Mouse (Mus musculus) hindbrain, embryonic 15.5 days (tissue): ENCODE measurements around the gene Adgrg7. TPM values are rescaled to one million over a fixed set of nuclear protein-coding genes. Genes with fewer than 3 reads are reported as not detected.

Source experiments
- ATAC-seq: fragments of 200-750 bp; cut with Nextera tagmentation; 2 replicates; pipeline ENCODE4 v1.8.0; 2017; ENCODE audit warnings: low read depth, moderate number of reproducible peaks, moderate TSS enrichment; ENCODE audit not compliant: low FRiP score
- H3K27ac ChIP-seq: fragments of 300-500 bp; sonication (generic); replicated peaks from 2 replicates; pipeline ENCODE4 v1.5.1; 2015; ENCODE audit warnings: mild to moderate bottlenecking, inconsistent platforms
- H3K27me3 ChIP-seq: fragments of 300-500 bp; sonication (generic); 2 replicates; pipeline ENCODE4 v1.6.1; 2015; ENCODE audit warnings: control low read depth, inconsistent platforms
- H3K36me3 ChIP-seq: fragments of 300-500 bp; sonication (generic); 2 replicates; pipeline ENCODE4 v1.6.1; 2015; ENCODE audit warnings: control low read depth, inconsistent platforms
- H3K4me1 ChIP-seq: fragments of 300-500 bp; sonication (generic); replicated peaks from 2 replicates; pipeline ENCODE4 v1.6.1; 2015; ENCODE audit warnings: control low read depth, inconsistent platforms
- H3K4me2 ChIP-seq: fragments of 300-500 bp; sonication (generic); 2 replicates; pipeline ENCODE4 v1.6.1; 2015; ENCODE audit warnings: moderate library complexity, mild to moderate bottlenecking, inconsistent platforms
- H3K4me3 ChIP-seq: fragments of 300-500 bp; sonication (generic); 2 replicates; pipeline ENCODE4 v1.5.1; 2015; ENCODE audit warnings: mild to moderate bottlenecking, inconsistent platforms
- H3K9ac ChIP-seq: fragments of 300-500 bp; sonication (generic); 2 replicates; pipeline ENCODE4 v1.6.1; 2015; ENCODE audit warnings: inconsistent platforms
- H3K9me3 ChIP-seq: fragments of 300-500 bp; sonication (generic); 2 replicates; pipeline ENCODE4 v1.6.1; 2016; ENCODE audit warnings: control low read depth, inconsistent platforms
- WGBS: fragments of 180-500 bp; shearing (Covaris S2); methylation state at CpG from one replicate; pipeline ENCODE4 v1.1.7; 2015; 5-methylcytosine and 5-hydroxymethylcytosine counted together
- polyA plus RNA-seq: library from polyadenylated mRNA; unstranded; fragments of >200 nt; fragmentation: Nextera tagmentation; extraction: Ambion mirVana; gene quantifications from 2 replicates; pipeline ENCODE4 v1.2.1, GENCODE M21; 2015

Gene Adgrg7
- polyA plus RNA-seq, 1 experiment from 2014 or later = not detected

DNA sequence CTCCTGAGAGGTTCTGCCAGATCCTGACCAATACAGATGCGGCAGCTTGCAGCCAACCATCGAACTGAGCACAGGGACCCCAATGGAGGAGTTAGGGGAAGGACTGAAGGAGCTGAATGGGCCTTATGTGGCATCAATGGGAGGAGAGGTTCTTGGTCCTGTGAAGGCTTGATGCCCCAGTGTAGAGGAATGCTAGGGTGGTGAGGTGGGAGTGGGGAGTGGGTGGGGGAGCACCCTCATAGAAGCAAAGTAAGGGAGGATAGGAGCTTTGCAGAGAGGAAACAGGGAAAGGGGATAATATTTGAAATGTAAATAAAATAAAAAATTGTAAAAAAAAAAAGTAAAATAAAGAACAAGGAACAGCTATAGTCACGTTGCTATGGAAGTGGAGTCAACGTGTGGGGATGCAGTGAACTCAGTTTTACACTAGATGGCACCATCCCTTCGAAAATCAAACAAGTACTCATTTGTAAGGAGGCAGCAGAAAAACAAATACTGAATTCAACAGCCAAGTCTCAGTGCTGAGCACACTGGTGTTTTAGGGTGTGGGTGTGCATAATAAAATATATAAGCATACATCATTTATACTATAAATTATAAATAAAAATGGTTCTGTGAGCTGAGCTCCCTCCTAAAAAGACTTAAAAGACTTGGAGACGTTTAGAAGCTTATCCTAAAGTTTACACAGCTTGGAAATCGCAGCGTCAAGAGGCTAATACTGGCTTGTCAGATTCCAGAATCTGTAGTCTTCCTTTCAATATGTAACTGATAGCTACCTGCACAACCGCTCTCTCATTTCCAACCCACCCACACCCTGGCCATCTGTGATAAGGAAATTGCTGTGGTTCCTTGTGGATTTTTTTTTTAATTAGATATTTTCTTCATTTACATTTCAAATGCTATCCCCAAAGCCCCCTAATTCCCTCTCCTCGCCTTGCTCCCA, 24.2 kb downstream of the Adgrg7 start:
- H3K4me2 ChIP-seq = no peak overlapping the region
- H3K27me3 ChIP-seq = no peaks in the 10 kb centered on the region
- no peaks in the 10 kb centered on the region for H3K9me3 ChIP-seq
- WGBS = 50% methylated on average over 10 of the region's 10 CpGs
- H3K27ac ChIP-seq = no peak overlapping the region
- H3K4me1 ChIP-seq = no peaks in the 10 kb centered on the region
- no peaks in the 10 kb centered on the region for H3K36me3 ChIP-seq
- H3K9ac ChIP-seq = no peak overlapping the region
- H3K4me3 ChIP-seq = no peak overlapping the region
- peak; percentile 89 for ATAC-seq

DNA sequence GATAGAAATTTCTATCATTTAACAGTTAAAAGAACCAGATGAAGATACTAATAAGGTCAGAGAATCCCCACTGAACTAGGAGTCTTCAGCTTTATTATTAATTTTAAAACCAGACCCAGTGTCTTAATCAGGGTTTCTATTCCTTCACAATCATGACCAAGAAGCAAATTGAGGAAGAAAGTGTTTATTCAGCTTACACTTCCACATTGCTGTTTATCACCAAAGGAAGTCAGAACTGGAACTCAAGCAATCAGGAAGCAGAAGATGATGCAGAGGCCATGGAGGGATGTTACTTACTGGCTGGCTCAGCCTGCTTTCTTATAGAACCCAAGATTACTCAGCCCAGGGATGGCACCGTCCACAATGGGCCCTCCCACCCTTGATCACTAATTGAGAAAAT, 66.6 kb downstream of the Adgrg7 start:
- 34% methylated on average over 1 of the region's 1 CpGs for WGBS

DNA sequence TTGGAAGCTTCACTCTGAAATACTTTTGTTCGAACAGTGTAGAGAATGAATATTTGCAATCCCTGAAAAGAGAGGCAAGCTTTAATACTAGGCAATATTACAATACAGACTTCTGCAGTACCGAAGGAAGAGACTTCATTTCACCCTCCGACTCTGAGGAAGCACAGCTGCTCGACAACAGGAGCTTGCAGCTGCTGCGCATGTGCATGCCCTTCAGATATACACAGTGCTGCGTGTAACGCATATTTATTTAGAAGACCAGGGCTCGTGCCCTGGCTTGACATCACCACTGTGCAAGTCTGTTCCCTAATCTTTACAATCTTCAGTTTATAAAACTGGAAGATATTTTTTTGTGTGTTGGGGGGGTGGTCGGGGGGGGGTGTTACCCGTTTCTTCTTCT, 70.7 kb downstream of the Adgrg7 start:
- Histone ChIP-seq H3K27me3 (no peaks in the 10 kb centered on the region), H3K9ac (no peak overlapping the region), H3K9me3 (no peaks in the 10 kb centered on the region), H3K4me1 (no peaks in the 10 kb centered on the region), H3K36me3 (no peaks in the 10 kb centered on the region), H3K4me3 (no peak overlapping the region), H3K4me2 (no peak overlapping the region), H3K27ac (no peak overlapping the region)
- WGBS = 79% methylated on average over 10 of the region's 10 CpGs
- no peak for ATAC-seq

More for the DNA sequence above, 66.6 kb downstream of the Adgrg7 start:
- Histone ChIP-seq H3K27ac (no peak overlapping the region), H3K9ac (no peak overlapping the region), H3K4me3 (no peak overlapping the region), H3K4me1 (no peaks in the 10 kb centered on the region), H3K36me3 (no peaks in the 10 kb centered on the region), H3K4me2 (no peak overlapping the region), H3K27me3 (no peaks in the 10 kb centered on the region), H3K9me3 (no peaks in the 10 kb centered on the region)
- ATAC-seq = no peak

DNA sequence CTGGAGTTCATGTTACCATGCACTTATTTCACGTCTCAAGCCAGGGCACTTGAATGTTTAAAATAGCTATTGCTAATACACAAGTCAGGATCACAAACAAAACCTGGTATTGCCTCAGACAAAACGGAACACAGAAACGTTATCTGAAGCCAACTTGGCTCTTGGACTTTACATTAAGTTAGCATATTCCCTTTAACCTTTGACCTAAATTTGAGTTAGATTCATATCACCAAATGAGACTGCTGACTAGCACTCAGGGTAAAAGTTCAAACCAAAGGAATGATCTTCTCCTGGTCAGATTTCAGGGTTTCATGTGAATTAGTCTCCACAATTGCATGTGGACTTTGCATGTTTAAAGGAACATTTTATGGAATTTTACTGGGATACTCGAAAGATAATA, 73.3 kb downstream of the Adgrg7 start:
- ATAC-seq = no peak
- no peaks in the 10 kb centered on the region for H3K36me3 ChIP-seq
- no peak overlapping the region for H3K4me3 ChIP-seq
- no peak overlapping the region for H3K27ac ChIP-seq
- 75% methylated on average over 4 of the region's 4 CpGs for WGBS
- no peak overlapping the region for H3K4me2 ChIP-seq
- no peaks in the 10 kb centered on the region for H3K9me3 ChIP-seq
- peaks cover 6% of the 10 kb centered on the region for H3K4me1 ChIP-seq
- H3K9ac ChIP-seq = no peak overlapping the region
- H3K27me3 ChIP-seq = no peaks in the 10 kb centered on the region

DNA sequence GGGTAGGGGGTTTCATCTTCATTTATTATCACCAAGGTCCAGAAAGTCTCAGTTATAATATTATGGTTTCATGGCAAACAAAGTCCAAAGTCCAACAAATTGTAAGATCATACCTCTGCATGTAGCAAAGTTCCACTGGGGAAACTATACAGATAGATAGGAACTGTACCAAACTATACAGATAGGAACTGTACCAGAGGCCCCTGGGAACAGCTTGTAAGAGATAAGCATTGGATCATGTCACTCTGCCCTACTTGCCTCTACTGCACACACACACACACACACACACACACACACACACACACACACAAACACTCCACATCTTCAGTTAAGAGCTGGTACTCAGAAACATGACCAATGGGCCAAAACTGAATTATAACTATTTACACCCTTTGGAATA, 76.6 kb downstream of the Adgrg7 start:
- Histone ChIP-seq H3K36me3 (no peaks in the 10 kb centered on the region), H3K27me3 (no peaks in the 10 kb centered on the region), H3K27ac (no peak overlapping the region), H3K4me1 (peaks cover 26% of the 10 kb centered on the region), H3K4me2 (no peak overlapping the region), H3K4me3 (no peak overlapping the region), H3K9ac (no peak overlapping the region), H3K9me3 (no peaks in the 10 kb centered on the region)
- ATAC-seq = no peak

DNA sequence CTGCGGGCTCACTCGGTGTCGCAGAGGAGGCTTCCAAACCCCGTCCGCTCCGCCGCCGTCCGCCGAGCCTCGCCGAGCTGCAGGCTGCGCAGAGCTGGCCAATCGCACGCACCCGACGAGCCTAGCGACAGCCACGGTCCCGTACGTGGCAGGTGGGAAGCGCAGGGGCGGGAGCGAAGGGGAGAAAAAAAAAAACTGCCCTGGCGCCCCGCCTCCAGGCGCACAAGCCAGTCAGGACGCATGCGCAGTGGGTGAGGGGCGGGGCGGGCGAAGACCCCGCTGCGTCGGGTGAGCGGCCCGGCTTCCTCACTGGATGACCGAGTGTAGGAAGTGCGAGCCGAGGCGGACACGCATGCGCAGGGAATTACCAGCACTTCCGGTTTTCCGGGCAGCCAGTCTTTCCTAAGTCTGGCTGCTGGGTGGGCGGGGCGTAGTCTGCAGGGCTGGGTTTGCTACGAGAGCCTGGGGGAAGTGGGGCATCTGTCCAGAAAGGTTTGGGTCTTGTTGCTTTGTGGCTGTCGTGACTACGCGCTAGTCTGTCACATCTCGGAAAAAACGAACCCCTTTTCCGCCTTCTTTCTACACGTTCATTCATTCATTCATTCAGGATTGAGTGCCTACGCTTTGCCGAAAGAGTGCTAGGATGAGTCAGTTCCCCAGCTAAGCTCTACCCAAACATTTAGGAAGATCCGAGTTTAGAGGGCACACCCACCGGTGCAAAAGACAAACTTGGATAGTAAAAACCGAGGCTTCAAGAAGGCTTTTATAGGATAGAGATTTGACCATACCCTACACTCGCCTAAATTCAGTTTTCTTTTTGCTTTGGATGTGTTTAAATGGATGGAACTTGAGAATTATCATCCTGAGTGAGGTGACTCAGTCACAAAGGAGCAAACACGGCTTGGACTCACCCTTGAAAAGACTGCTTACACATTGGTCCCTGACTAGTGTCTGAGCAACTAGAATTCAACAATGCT, 78.1 kb downstream of the Adgrg7 start, which contains the start of gene Tfg:
Gene Tfg, minus strand, starts transcription at position 227 of the 977 bp plus-strand sequence.
- H3K27me3 ChIP-seq = no peaks in the 10 kb centered on the region
- H3K4me1 ChIP-seq = peaks cover 26% of the 10 kb centered on the region
- H3K27ac ChIP-seq = peak within 1 kb of the TSS; percentile 98
- peak within 1 kb of the TSS; percentile 85 for H3K4me3 ChIP-seq
- H3K36me3 ChIP-seq = peaks cover 1% of the 10 kb centered on the region; the same call in 1 of the 2 replicates
- H3K9ac ChIP-seq = peak within 1 kb of the TSS; percentile 80
- H3K9me3 ChIP-seq = no peaks in the 10 kb centered on the region
- under 1% methylated on average over 61 of the region's 62 CpGs for WGBS
- peak within 1 kb of the TSS; percentile 80 for H3K4me2 ChIP-seq
- ATAC-seq = peak; percentile 99

DNA sequence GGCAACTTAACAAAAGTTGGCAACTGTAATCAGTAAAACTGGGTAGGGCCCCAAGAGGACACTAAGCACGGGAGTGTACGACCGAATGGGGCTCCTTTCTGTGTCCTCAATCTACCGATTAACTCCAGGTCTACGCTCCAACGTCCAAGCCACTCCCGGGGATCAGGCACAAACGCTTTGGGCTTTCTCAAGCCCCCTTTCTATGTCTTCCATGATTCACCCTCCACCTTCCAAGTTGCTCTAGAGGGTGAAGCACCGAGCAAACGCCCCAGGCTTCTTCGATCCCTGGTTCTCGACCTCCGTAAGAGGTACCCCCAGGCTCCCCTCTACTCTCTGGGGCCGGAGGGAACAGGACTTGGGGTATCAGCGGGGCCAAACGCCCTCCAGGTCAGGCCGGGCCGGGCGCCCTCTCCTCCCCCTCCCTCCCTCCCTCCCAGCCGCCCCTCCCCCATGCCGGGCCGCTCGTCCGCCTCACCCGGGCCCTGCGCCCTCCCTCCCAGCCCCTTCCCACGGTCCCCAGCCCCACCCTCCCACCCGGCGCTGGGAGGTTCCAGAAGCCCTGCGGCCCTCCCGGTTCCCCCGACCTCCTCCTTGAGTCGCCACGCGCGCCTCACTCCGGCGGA, 79.0 kb downstream of the Adgrg7 start:
- peak overlapping the region; percentile 98 for H3K27ac ChIP-seq
- peaks cover 26% of the 10 kb centered on the region for H3K4me1 ChIP-seq
- no peaks in the 10 kb centered on the region for H3K9me3 ChIP-seq
- ATAC-seq = peak; percentile 76
- WGBS = under 1% methylated on average over 35 of the region's 38 CpGs
- H3K9ac ChIP-seq = peak overlapping the region; percentile 80
- no peaks in the 10 kb centered on the region for H3K27me3 ChIP-seq
- peak overlapping the region; percentile 80 for H3K4me2 ChIP-seq
- peaks cover 8% of the 10 kb centered on the region for H3K36me3 ChIP-seq
- H3K4me3 ChIP-seq = peak overlapping the region; percentile 85

DNA sequence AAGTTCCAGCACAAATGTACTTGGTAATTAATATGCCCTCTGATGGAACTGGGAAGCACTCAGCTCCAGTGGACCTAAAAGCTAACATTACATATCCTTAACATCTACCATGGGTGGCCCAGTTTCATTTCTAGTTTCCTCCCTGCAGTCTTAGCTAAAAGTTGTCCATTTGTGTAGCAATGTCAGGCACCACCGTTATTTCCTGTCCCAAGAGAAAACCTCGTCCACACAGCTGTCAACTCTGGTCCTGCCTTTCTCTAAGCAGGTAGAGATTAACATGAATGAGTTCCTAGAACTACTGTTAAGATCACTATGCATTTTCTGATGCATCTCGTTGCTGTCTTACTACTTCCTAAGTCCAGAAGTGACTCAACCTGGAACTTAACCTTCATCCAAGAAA, 80.0 kb downstream of the Adgrg7 start:
- peaks cover 26% of the 10 kb centered on the region for H3K4me1 ChIP-seq
- H3K36me3 ChIP-seq = peaks cover 18% of the 10 kb centered on the region
- peak overlapping the region; percentile 80 for H3K4me2 ChIP-seq
- peak overlapping the region; percentile 85; the same call in 1 of the 2 replicates for H3K4me3 ChIP-seq
- no peak overlapping the region for H3K27ac ChIP-seq
- 79% methylated on average over 3 of the region's 3 CpGs for WGBS
- H3K9me3 ChIP-seq = no peaks in the 10 kb centered on the region
- no peaks in the 10 kb centered on the region for H3K27me3 ChIP-seq
- ATAC-seq = no peak
- H3K9ac ChIP-seq = no peak overlapping the region

DNA sequence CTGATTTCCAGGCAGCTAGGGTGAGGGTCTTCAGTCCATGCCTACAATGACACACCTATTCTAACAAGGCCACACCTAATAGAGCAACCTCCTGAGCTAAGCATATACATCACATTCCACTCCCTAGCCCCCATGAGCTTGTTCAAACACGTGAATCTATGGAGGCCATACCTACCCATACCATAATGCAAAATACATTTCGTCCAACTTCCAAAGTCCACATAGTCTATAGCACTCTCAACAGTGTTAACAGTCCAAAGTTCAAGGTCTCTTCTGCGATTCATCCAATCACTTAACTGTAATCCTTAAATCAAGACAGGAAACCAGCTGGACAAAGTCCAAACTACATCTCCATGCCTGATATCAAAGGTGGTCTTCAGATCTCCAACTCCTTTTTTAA, 85.6 kb downstream of the Adgrg7 start:
- Histone ChIP-seq H3K4me1 (0 out of 2 replicates have a peak, but pooled peaks cover 5% of the 10 kb centered on the region), H3K4me3 (no peak overlapping the region), H3K36me3 (peaks cover 45% of the 10 kb centered on the region), H3K9me3 (no peaks in the 10 kb centered on the region), H3K9ac (no peak overlapping the region), H3K27ac (no peak overlapping the region), H3K27me3 (no peaks in the 10 kb centered on the region), H3K4me2 (no peak overlapping the region)
- 95% methylated on average over 3 of the region's 3 CpGs for WGBS
- no peak for ATAC-seq

DNA sequence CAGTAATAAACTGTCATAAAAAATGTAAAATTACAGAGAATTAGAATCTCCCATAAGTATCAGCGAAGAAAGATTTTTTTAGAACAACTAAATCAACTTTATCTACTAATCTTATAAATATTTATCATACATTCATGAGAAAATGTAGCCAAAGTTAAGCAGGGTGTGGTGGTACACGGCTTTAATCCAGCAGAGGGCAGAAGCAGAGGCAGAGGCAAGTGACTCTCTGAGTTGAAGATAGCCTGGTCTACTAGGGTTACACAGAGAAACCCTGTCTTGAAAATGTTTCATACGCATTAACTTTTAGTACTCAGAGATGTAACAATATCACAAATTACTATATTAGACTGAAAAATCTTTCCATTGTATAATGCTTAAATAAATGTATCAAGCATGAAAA, 89.9 kb downstream of the Adgrg7 start:
- Histone ChIP-seq H3K9ac (no peak overlapping the region), H3K4me1 (no peaks in the 10 kb centered on the region), H3K27ac (no peak overlapping the region), H3K27me3 (no peaks in the 10 kb centered on the region), H3K4me3 (no peak overlapping the region), H3K36me3 (peaks cover 48% of the 10 kb centered on the region), H3K4me2 (no peak overlapping the region), H3K9me3 (no peaks in the 10 kb centered on the region)
- ATAC-seq = no peak
- 89% methylated on average over 3 of the region's 3 CpGs for WGBS

DNA sequence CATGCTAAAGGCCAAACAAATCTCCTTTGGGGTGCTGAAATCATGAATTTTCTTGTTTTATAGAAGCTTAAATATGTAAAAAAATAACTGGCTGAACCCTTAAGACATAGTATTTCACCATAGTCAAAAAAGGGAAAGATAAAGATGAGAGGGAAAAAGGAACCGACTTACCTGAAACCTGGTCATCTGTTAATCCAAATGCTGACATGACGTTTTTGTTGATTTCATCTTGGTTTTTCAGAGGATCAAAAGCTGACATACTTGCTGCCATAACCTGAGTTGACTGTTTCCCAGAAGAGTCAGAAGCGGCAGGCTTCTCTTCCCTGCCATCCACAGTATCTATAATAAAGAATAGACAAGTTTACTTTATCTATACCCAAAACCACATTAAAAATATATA, 94.8 kb downstream of the Adgrg7 start:
- Histone ChIP-seq H3K36me3 (peaks cover 46% of the 10 kb centered on the region), H3K4me3 (no peak overlapping the region), H3K9ac (no peak overlapping the region), H3K9me3 (no peaks in the 10 kb centered on the region), H3K27me3 (no peaks in the 10 kb centered on the region), H3K27ac (no peak overlapping the region), H3K4me1 (no peaks in the 10 kb centered on the region), H3K4me2 (no peak overlapping the region)
- WGBS = 93% methylated on average over 3 of the region's 3 CpGs
- no peak for ATAC-seq
